In genomic region chr9:15537455-15538048, GRCm38 (mm10) we compare ENCODE assay signal across 23 mouse cellular contexts. TPM values are rescaled to one million over a fixed set of nuclear protein-coding genes. Genes with fewer than 3 reads are reported as not detected.
DNase-seq lines count a peak whose midpoint lies in the region; ATAC-seq and TF ChIP-seq lines count a peak whose summit lies in the region.
"Had no signal": no experiment of that assay in that cellular context is flagged by ENCODE, and none has a peak within 500 bp of the region (broad histone marks: within the 10 kb centered on the region; RNA-seq: fewer than 3 reads in every experiment).

No protein-coding gene starts in this region.

- H3K4me2 ChIP-seq in CH12.LX (ENCODE audit: insufficient read depth, low read depth, poor library complexity, severe bottlenecking): no peak overlapping the region
- H3K4me2 ChIP-seq in intestine, embryonic 15.5 days (replicated peaks): peak overlapping the region; percentile 28; the same call in 1 of the 2 replicates
- H3K4me2 ChIP-seq: embryonic facial prominence, embryonic 12.5 days; hindbrain, embryonic 14.5 days; kidney, embryonic 15.5 days; midbrain, embryonic 13.5 days; neural tube, embryonic 12.5 days had no signal

- in situ Hi-C loops in CH12.LX (cut with MboI; ENCODE audit: low pct_ligation_motif_present, low pct_unique_long_range_greater_than_20kb, low sequenced_read_pairs): loop anchor here (10.0 kb wide), 1 partner anchor 137 kb away; no protein-coding TSS in a partner anchor

- H3K27ac ChIP-seq in liver, adult 2 months (replicated peaks; ENCODE audit: insufficient read depth, low read depth, low read length): no peak overlapping the region
- H3K27ac ChIP-seq in CH12.LX (ENCODE audit: insufficient read depth, low read depth): no peak overlapping the region
- peak overlapping the region; percentile 64; the same call in 1 of the 2 replicates for H3K27ac ChIP-seq in intestine, embryonic 15.5 days
- H3K27ac ChIP-seq in small intestine, adult 2 months (ENCODE audit: insufficient read depth, low read depth, low read length): peak overlapping the region; percentile 87
- no peak overlapping the region for H3K27ac ChIP-seq in embryonic facial prominence, embryonic 10.5 days (replicated peaks)
- H3K27ac ChIP-seq: embryonic facial prominence, embryonic 12.5 days; hindbrain, embryonic 14.5 days; kidney, embryonic 15.5 days; midbrain, embryonic 13.5 days; neural tube, embryonic 12.5 days had no signal

- H3K36me3 ChIP-seq in liver, adult 2 months (ENCODE audit: control insufficient read depth, insufficient read depth, low read length): no peaks in the 10 kb centered on the region
- H3K36me3 ChIP-seq in CH12.LX (replicated peaks in 1 of 2; ENCODE audit: control insufficient read depth in 1 of 2, insufficient read depth in 1 of 2, low read length in 1 of 2): peaks cover 2 to 51% of the 10 kb centered on the region in 2 experiments
- no peaks in the 10 kb centered on the region for H3K36me3 ChIP-seq in intestine, embryonic 15.5 days
- peaks cover 5% of the 10 kb centered on the region for H3K36me3 ChIP-seq in small intestine, adult 2 months (ENCODE audit: control insufficient read depth, insufficient read depth, low read length)
- H3K36me3 ChIP-seq in embryonic facial prominence, embryonic 10.5 days (replicated peaks): peaks cover 13% of the 10 kb centered on the region
- H3K36me3 ChIP-seq: G1E; midbrain, embryonic 13.5 days; neural tube, embryonic 12.5 days had no signal

- dilution Hi-C loops in CH12.LX (cut with MboI; ENCODE audit: extremely low pct_ligation_motif_present, extremely low pct_unique_long_range_greater_than_20kb, low sequenced_read_pairs): no loop called here

- WGBS in liver, adult 2 months: 52% methylated on average over 3 of the region's 3 CpGs
- 84% methylated on average over 3 of the region's 3 CpGs for WGBS in intestine, embryonic 15.5 days
- WGBS in small intestine, adult 2 months: 35% methylated on average over 3 of the region's 3 CpGs
- WGBS in embryonic facial prominence, embryonic 10.5 days: 83% methylated on average over 3 of the region's 3 CpGs

- H3K9ac ChIP-seq in liver, adult 2 months (ENCODE audit: low read depth, low read length): no peak overlapping the region
- no peak overlapping the region for H3K9ac ChIP-seq in CH12.LX (ENCODE audit: insufficient read depth, low read depth)
- H3K9ac ChIP-seq in intestine, embryonic 15.5 days: no peak overlapping the region
- H3K9ac ChIP-seq: embryonic facial prominence, embryonic 12.5 days; hindbrain, embryonic 14.5 days; kidney, embryonic 15.5 days; midbrain, embryonic 13.5 days; neural tube, embryonic 12.5 days had no signal

- no peak overlapping the region for H3K4me3 ChIP-seq in liver, adult 2 months (ENCODE audit: insufficient read depth, low read depth, low read length)
- H3K4me3 ChIP-seq in CH12.LX (replicated peaks in 1 of 3; ENCODE audit: low read depth in 2 of 3, low read length in 2 of 3, poor library complexity in 1 of 3): no peak overlapping the region
- H3K4me3 ChIP-seq in intestine, embryonic 15.5 days (replicated peaks): no peak overlapping the region
- H3K4me3 ChIP-seq in small intestine, adult 2 months (ENCODE audit: low read depth, low read length): no peak overlapping the region
- H3K4me3 ChIP-seq in embryonic facial prominence, embryonic 10.5 days: no peak overlapping the region
- H3K4me3 ChIP-seq: embryonic facial prominence, embryonic 12.5 days; kidney, embryonic 15.5 days; megakaryocyte, embryonic 14.5 days; midbrain, embryonic 13.5 days; neural tube, embryonic 12.5 days had no signal

- peak; percentile 18; the same call in 1 of the 2 replicates for TF ChIP-seq CTCF in liver, adult 2 months (IDR thresholded peaks at IDR 0.05; ENCODE audit: low read depth, low read length)
- TF ChIP-seq CTCF in CH12.LX (conservative IDR thresholded peaks at IDR 0.05 in 1 of 2, IDR thresholded peaks at IDR 0.05 in 1 of 2; ENCODE audit: low read depth in 2 of 2, low read length in 2 of 2): peak; percentile 13 to 51; a peak in 2 of 4 replicates
- peak; percentile 50; the same call in 1 of the 2 replicates for TF ChIP-seq CTCF in small intestine, adult 2 months (IDR thresholded peaks at IDR 0.05; ENCODE audit: extremely low read depth, insufficient read length, insufficient replicate concordance, low read depth, low read length)

- no peaks in the 10 kb centered on the region for H3K9me3 ChIP-seq in CH12.LX (replicated peaks; ENCODE audit: low read length)
- H3K9me3 ChIP-seq in intestine, embryonic 15.5 days: no peaks in the 10 kb centered on the region
- H3K9me3 ChIP-seq in embryonic facial prominence, embryonic 10.5 days: no peaks in the 10 kb centered on the region
- H3K9me3 ChIP-seq: embryonic facial prominence, embryonic 12.5 days; G1E; kidney, embryonic 15.5 days; megakaryocyte, embryonic 14.5 days; midbrain, embryonic 13.5 days; neural tube, embryonic 12.5 days had no signal

- TF ChIP-seq EP300 in CH12.LX (IDR thresholded peaks at IDR 0.05; ENCODE audit: low read length): no peak

- peaks cover 35% of the 10 kb centered on the region for H3K4me1 ChIP-seq in liver, adult 2 months (ENCODE audit: control insufficient read depth, insufficient read depth, low read length)
- peaks cover 44 to 97% of the 10 kb centered on the region in 2 experiments for H3K4me1 ChIP-seq in CH12.LX (ENCODE audit: control insufficient read depth in 1 of 2, insufficient read depth in 2 of 2)
- peaks cover 40% of the 10 kb centered on the region for H3K4me1 ChIP-seq in intestine, embryonic 15.5 days (replicated peaks)
- peaks cover 40% of the 10 kb centered on the region for H3K4me1 ChIP-seq in small intestine, adult 2 months (ENCODE audit: control insufficient read depth, insufficient read depth, insufficient read length, low read length)
- peaks cover 32% of the 10 kb centered on the region for H3K4me1 ChIP-seq in embryonic facial prominence, embryonic 10.5 days

- no peaks in the 10 kb centered on the region for H3K27me3 ChIP-seq in liver, adult 2 months (ENCODE audit: control insufficient read depth, insufficient read depth, low read length)
- no peaks in the 10 kb centered on the region for H3K27me3 ChIP-seq in CH12.LX (replicated peaks)
- no peaks in the 10 kb centered on the region for H3K27me3 ChIP-seq in intestine, embryonic 15.5 days (replicated peaks)
- H3K27me3 ChIP-seq in small intestine, adult 2 months (ENCODE audit: control insufficient read depth, insufficient read depth, low read length): no peaks in the 10 kb centered on the region
- no peaks in the 10 kb centered on the region for H3K27me3 ChIP-seq in embryonic facial prominence, embryonic 10.5 days (replicated peaks; ENCODE audit: low read depth, poor library complexity, severe bottlenecking)
- H3K27me3 ChIP-seq: embryonic facial prominence, embryonic 12.5 days; kidney, embryonic 15.5 days; megakaryocyte, embryonic 14.5 days; midbrain, embryonic 13.5 days; neural tube, embryonic 12.5 days; Patski had no signal

- H3K79me2 ChIP-seq in liver, adult 2 months (ENCODE audit: control insufficient read depth, insufficient read depth, low read length): no peaks in the 10 kb centered on the region
- no peaks in the 10 kb centered on the region for H3K79me2 ChIP-seq in CH12.LX (replicated peaks; ENCODE audit: control insufficient read depth, extremely low read depth, insufficient read depth, poor library complexity, severe bottlenecking)

- TF ChIP-seq RAD21 in CH12.LX (IDR thresholded peaks at IDR 0.05; ENCODE audit: low read depth, low read length): peak; percentile 41

- no peak for TF ChIP-seq POLR2A in liver, adult 2 months (IDR thresholded peaks at IDR 0.05; ENCODE audit: extremely low read depth, insufficient read depth, low read length)
- no peak for TF ChIP-seq POLR2A in CH12.LX (IDR thresholded peaks at IDR 0.05; ENCODE audit: low read depth, low read length)
- TF ChIP-seq POLR2A in small intestine, adult 2 months (IDR thresholded peaks at IDR 0.05; ENCODE audit: low read depth, low read length): no peak

- ATAC-seq in intestine, embryonic 15.5 days: peak; percentile 58
- ATAC-seq: inflammation-experienced regulatory T-cells, adult 6 months; Patski had no signal

- DNase-seq in liver, adult 2 months (ENCODE audit: extremely low read depth, low read depth, low spot score): peak; percentile 68
- DNase-seq in liver: no peak
- DNase-seq in CH12.LX (ENCODE audit: extremely low read depth): no peak
- no peak for DNase-seq in spleen, postnatal 14 days (ENCODE audit: low spot score in 2 of 2)
- DNase-seq in embryonic facial prominence, embryonic 10.5 days (ENCODE audit: low spot score): no peak
- DNase-seq: adrenal gland, adult 2 months; cerebellum, adult 11 months; cerebellum, postnatal 10 days; gastrocnemius, postnatal 25 days; heart, postnatal 4 days; lung, postnatal 14 days; right cerebral cortex, postnatal 25 days had no signal

TF ChIP-seq in CH12.LX, 34 proteins besides CTCF, POLR2A, EP300 and RAD21:
- TF ChIP-seq SMC3 (IDR thresholded peaks at IDR 0.05; ENCODE audit: low read depth, low read length): peak; percentile 56
- TF ChIP-seq ZC3H11A (IDR thresholded peaks at IDR 0.05; ENCODE audit: low read depth, low read length): no peak
- no peak for TF ChIP-seq JUND (conservative IDR thresholded peaks at IDR 0.05; ENCODE audit: low read depth, low read length)

RNA-seq across cellular contexts. Expression of gene Smco4, which starts 44.3 kb away (rescaled TPM):
- 7.9 and 8.9 TPM in 2 replicates for total RNA-seq in liver, adult 2 months (2014; rRNA removed)
- 5.7 and 5.9 TPM in 2 replicates for polyA plus RNA-seq in liver, adult 2 months (2012; rRNA removed)
- 46.2 and 49.6 TPM in 2 replicates for total RNA-seq in CH12.LX (2012; rRNA removed)
- 24.8 and 26.9 TPM in 2 replicates for total RNA-seq in CH12.LX (2014; rRNA removed)
- 64.4 and 65.6 TPM in 2 replicates for polyA plus RNA-seq in CH12.LX (2012; ENCODE audit: insufficient read length, low read depth)
- polyA plus RNA-seq in intestine, embryonic 15.5 days (2015; fragmentation: Nextera tagmentation; extraction: Ambion mirVana): 3.2 and 4.1 TPM in 2 replicates
- 6.8 and 15.2 TPM in 2 replicates for polyA plus RNA-seq in small intestine, adult 2 months (2012; rRNA removed)
- 2.5 and 2.6 TPM in 2 replicates for polyA plus RNA-seq in embryonic facial prominence, embryonic 10.5 days (2016; fragmentation: Nextera tagmentation; extraction: Ambion mirVana)
- polyA plus RNA-seq: G1E had no signal

Comparison
In these comparisons a context has a peak if more than half of its experiments do, and no peak if none do; other contexts are left out.
1. H3K27ac ChIP-seq: peak in intestine, embryonic 15.5 days (single experiment) and small intestine, adult 2 months (single experiment); none in liver, adult 2 months (single experiment), CH12.LX (single experiment) and embryonic facial prominence, embryonic 10.5 days (single experiment).
2. Peak in every context shown above with its lines, with median percentiles within 50 percentile points of each other: CTCF ChIP-seq.